Mouse (Mus musculus) mature B cell (primary cell): ENCODE data around the gene Mif4gd.

Experiments used
- in situ Hi-C: fragments of 300-500 bp; cut with MboI; formaldehyde crosslinking; loops from 2 replicates; pipeline ENCODE4 v1.14.3; 2019

Mif4gd gene

DNA sequence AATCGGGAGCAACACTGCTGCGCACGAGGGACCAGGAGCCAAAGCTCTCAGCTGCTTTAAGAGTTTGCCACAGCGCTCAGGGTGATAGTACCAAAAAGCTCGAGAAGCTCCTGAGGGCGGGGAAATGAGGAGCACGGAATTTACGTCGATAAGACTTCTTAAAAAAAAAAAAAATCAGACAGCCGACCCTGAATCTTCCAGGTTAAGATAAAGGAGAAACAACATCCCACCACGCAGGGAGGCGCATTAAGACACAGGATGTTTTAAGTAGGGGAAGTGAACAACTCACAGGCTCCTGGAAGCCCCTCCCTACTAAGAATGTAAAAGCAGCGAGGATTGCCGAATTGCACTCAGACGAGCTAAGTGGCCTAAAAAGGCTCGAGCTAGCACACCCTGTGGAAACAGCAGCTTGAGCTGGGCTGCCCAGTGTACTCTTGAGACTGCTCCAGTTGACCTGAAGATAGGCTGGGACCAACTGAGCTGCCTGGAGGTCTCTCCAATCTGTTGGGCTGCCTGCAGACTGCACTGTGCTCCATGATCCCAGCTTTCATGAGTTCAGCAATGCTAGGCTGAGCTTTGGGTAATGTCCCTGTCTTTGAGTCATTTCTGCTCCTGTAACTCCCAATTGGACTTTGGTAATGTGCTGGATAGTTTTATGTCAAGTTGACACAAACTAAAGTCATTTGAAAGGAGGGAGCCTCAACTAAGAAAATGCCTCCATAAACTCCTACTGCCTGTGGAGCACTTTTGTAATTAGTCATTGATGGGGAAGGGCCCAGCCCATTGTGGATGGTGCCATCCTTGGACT lies 573 bp upstream of the Mif4gd start:
- in situ Hi-C loops = no loop called here

DNA sequence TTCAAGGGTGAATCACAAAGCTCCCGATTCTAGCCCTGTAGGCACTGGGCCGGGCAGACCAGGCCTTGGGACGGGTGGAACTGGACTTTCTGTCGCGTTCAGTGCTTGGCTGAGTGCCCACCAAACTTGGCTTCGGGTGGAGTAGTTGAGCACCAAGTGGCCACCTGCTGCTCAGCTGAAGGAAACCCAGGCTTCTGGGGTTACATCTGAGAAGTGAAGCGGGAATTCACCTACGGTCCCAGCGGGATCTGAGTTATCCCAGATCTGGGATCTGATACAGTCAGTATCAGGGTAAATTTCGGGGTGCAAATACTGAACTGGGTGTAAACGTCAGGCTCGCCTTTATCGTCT lies 735 bp downstream of the Mif4gd start:
- in situ Hi-C loops = no loop called here

DNA sequence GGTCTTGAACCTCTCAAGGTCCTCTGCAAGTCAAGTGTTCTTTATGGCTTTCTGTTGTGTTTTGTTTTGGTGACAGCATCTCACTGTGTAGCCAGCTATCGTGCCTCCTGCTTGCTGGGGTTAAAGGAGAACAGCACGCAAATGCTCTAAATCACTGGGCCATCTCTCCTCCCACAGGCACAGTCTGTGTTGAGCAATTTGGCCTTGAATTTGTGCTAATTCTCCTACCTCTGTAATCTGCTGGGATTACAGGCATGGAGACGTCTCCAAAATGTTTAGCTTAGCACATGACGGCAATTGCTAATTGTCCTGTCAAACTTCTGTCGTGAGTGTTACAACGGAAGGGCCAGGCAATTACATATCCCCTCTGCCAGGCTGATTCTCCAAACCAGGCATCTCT lies 1.6 kb downstream of the Mif4gd start:
- in situ Hi-C loops = no loop called here

DNA sequence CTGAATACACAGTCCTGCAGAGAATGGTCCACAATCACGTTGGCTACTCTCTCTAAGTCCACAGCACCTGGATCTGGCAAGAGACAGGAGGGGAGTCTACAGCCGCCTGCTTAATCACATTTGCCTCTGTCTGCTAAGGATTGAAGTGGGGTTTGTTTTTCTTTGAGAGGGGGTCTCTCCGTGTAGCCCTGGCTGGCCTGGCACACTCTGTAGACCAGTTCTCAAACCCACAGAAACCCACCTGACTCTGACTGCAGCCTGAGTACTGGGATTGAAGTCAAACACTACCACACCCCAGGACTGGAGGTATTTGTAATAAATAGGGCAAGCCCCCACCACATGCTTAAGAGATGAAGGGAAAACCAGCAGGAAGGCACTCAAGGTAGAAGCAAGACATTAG lies 3.2 kb downstream of the Mif4gd start:
- in situ Hi-C loops = no loop called here

DNA sequence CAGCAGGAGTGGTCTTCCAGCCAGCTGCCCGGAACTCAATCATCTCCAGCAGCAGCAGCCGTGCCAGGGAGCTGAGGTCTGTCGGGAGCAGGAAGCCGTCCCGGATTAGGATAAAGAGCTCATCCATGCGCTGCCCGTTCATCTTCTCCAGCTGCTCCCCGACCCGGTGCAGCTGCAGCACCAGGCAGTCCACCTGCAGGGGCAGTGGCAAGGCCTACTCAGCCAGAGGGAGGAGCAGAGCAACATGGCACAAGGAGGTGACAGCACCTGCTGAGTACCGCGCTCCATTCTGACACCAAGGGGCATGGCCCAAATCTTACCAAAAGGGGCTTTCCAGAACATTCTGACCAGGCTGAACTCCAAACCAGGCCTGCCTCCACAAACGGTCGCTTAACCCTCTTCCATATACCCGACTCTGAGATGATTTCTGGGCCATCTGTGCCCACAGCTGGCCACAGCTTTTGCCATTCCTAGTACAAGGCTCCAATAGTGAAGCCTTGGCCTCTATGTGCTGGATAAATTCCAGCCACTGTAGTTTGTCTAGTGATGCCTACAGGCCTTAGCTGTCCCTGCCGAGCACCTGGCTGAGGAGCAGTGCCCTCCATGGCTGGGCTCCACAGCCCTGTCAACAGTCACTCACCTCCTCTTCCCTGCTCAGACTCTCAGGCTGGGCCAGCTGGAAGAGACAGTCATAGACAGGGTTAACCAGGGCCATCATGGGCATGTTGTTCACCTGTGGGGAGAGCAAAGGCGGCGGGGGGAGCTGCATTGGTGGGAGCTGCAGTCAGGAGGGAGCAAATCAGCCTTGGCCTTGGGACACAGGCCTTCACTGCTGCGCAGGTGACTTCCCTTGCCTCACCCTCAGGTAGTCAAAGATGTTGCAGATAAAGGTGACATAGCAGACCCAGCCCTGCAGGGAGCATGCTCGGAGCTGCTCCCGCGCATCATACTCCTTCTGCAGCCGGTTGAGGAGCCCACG lies 4.1 kb downstream of the Mif4gd start:
- in situ Hi-C loops = no loop called here

DNA sequence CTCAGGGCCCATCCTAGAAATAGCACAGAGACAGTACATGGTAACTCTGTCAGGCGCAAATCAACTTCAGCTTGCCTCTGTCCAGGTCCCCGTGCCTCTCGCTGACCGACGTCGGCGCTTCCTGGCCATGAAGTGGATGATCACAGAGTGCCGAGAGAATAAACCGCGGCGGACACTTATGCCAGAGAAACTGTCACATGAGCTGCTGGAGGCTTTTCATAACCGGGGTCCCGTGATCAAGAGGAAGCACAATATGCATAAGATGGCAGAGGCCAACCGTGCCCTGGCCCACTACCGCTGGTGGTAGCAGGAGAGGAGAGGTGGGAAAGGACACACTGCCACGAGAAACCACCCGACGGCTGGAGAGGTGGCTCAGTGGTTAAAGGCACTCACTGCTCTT lies 6.0 kb downstream of the Mif4gd start:
- in situ Hi-C loops = no loop called here

DNA sequence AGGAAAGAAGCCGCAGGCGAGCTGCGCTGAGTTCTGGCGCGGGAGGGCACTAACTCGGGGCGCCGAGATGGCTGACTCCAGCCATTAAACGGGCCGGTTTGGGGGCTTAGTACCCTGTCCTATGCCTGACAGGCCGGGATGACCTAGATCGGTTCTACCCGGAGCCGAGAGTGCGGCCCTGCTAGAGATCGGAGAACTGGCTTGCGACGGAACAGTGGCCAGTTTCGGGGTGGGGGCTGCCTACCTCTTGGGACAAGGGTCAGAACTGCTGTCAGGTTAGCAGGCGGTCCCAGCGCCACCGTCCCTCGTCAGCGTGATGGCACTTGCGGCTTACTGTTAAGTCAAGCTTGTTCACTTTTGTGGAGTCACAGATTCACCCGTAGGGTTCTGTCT lies 8.5 kb downstream of the Mif4gd start:
- in situ Hi-C loops = no loop called here

DNA sequence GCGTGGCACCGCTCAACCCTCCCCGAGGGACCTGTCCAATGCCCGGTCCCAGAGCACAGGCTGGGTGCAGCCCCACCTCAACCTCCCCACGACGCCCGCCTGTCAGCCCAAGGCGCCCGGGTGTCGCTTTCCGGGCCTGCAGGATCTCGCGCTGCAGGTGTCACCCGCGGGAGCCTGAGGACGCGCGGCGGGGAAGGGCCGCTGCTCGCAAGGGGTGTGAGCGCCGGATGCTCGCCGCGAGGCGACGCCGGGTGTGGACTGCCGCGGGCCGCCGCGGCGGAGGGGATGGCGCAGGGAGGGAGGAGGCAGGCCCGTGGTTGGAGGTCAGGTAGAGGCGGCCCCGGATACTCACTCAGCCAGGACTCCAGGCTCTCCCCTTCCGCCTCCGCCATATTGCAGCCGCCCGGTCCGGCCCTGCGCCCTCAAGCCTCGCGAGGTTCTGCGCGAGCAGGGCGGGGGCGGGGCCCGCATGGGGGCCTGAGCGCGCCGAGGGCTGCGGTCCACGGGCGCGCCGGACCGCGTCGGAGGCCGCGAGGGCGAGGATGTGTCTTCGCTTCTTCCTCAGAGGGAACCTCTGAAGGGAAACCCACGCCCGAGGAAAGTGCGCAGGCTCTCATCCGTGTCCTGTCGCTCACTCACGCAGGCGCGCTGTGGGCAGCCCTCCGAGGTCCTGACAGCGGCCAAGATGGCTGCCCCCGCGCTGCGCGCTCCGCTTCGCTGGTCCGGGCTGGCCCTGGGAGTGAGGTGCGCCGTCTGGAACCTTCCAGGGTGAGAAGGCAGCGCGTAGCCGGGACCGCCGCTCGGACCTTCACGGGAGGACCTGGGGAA lies 9.1 kb downstream of the Mif4gd start, which contains the start of the genes Mrps7 and Gga3:
TSS of gene Mrps7 (plus strand) at position 450 of the 828 bp plus-strand sequence.
TSS of gene Gga3 (minus strand) at position 576 of the 828 bp plus-strand sequence.
- in situ Hi-C loops = no loop called here

DNA sequence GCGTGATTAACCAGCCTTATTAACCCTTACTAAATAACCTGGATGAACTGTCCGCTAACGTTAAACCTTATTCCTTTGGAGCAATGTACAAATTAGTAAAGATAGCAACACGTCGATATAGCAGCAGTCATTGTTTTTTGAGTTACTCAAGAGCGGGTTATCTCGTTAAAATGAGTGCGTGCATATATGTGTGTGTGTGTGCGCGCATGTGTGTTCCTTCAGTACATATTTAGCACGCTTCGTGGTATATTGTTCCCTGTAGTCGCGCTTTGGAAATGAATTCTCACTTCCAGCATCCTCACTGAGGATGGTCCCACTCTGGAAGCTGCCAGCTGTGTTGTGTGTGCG lies 9.7 kb downstream of the Mif4gd start:
- in situ Hi-C loops = no loop called here

DNA sequence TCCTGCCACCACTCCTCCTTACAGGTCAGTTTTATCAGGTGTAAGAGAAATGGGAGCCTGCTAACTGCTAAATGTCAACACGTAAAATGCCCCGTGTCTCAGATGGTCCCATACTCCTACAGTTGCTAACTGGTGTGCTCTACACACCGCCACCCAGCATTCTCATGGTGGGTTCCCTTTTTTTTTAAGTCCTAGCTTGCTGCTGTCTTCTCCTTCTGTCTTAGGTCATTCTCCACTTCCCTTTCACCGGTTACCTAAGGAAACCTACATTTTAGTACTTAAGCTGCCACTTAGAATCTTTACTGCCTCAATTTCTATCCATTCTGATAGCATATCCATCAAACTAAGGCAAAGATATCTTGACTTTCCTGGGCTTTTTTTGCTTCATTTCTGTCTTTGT lies 11.6 kb downstream of the Mif4gd start:
- in situ Hi-C loops = no loop called here

DNA sequence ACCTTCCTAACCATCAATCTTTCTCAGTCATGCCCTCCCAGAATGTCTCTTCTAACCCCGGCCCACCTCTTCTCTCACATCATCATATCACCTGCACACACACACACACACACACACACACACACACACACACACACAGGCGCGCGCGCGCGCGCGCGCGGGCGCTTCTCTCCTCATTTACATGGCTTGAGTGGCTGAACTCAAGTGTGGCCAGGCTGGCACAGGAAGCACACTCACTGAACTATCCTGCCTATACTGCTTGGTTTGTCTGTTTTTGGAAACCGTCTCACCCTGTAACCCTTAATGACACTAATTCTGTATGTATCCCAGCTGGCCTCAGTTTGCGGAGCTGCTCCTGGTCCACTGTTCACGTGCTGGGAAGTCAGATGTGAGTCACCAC lies 12.0 kb downstream of the Mif4gd start:
- in situ Hi-C loops = no loop called here

DNA sequence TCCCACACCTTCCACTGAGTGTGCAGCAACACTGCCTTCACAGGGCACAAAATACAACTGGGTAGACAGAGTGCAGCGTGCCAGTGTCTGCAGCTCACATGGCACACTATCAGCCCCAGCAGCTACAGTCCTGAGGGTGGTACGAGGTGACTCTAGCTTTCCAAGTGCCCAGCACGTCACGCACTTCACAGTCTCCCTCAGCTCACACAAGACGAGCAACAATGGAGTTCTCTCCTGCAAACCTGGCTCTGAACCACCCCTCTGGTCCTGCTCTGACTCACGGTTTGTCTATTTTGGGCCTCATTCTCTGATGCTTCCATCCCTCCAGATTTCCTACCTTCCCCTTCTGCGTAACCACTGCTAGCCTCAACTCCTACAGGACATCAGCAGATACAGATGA lies 13.0 kb downstream of the Mif4gd start:
- in situ Hi-C loops = no loop called here

DNA sequence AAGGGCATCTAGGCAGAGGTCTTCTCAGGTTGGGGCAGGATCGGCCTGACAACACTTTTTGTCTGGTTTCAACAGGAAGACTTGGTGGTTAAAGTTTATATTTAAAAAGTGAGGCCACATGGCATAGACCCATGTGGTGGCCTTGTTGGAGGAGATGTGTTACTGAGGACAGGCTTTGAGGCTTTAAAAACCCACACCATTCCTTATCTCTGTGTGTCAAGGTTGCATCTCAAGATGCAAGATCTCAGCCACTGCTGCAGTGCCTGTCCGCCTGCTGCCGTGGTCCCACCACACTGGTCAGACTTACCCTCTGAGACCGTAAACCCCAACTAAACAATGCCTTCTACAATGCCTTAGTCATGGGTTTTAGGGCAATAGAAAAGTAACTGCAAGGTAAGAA lies 14.5 kb downstream of the Mif4gd start:
- in situ Hi-C loops = no loop called here

DNA sequence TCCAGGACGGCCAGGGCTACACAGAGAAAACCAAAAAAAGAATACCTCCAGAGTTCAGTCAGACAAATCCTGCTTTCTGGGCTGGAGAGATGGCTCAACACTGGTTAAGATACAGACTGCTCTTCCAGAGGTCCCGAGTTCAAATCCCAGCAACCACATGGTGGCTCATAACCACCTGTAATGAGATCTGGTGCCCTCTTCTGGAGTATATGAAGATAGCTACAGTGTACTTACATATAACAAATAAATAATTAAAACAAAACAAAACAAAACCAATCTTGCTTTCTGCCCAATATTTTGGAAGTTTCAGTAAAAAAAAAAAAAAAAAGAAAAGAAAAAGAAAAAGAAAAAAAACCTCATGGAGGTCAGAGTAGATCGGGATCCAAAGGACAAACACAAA lies 17.6 kb downstream of the Mif4gd start:
- in situ Hi-C loops = no loop called here

DNA sequence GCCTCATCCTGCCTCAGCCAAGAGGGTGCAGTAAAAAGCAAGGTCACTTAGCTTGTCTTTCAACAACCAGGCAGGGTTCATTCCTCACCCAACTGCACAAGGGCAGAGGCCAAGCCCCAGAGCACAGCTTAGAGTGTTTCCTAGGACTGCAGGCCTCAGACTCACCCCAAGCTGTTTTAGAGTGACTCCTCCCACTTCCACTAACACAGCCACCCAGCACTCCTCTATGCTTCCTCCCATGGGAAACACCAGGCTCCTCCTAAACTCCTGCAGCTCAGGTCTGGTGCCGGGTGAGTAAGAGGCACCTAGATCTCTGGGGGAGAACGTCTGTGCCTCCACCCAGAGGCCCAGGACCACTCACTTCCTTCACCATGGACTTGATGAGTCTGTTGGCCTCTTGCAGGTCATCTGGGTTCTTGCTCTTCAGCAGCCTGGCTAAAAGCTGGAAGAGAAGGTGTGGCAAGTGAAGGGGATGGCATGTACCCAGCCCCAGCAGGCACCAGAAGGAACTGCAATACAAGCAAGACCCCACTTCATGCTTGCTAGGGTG lies 22.2 kb downstream of the Mif4gd start:
- in situ Hi-C loops = no loop called here

DNA sequence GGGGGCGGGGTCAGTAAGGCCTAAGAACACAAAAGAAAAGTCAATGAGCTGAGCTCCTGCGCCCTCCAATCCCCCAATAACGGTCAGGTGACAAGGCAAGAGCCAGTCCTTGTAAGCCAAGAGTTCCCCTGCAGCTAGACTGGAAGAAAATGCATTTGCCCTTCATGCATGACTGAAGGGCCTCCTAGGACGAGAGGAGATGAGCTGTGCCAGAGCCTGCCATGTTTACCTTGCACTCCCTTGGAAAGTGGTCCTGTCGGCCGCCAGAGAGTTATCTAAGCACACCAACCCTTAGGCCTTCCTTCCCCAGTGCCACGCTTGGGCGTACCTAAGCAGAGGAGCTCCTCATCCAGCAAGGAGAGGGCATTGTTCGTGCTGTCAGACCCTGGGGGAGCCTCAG lies 24.8 kb downstream of the Mif4gd start:
- in situ Hi-C loops = no loop called here

DNA sequence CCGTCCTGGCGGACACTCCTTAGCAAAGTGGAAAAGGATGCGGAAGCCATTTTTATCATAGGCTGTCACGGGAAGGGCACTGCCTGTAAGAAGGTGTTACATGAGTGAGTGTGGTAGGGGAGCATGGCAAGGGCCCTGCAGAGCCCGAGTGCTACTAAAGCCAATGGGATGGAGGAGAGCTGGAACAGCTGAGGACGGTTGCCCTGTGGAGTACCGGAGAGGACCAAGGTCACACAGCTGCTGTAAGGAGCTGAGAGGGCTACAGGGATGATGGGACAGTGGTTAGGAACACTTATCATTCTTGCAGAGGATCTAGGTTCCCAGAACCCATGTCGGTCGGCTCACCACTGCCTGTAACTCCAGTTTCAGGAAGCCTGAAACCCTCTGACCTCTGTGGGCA lies 26.4 kb downstream of the Mif4gd start:
- in situ Hi-C loops = no loop called here

DNA sequence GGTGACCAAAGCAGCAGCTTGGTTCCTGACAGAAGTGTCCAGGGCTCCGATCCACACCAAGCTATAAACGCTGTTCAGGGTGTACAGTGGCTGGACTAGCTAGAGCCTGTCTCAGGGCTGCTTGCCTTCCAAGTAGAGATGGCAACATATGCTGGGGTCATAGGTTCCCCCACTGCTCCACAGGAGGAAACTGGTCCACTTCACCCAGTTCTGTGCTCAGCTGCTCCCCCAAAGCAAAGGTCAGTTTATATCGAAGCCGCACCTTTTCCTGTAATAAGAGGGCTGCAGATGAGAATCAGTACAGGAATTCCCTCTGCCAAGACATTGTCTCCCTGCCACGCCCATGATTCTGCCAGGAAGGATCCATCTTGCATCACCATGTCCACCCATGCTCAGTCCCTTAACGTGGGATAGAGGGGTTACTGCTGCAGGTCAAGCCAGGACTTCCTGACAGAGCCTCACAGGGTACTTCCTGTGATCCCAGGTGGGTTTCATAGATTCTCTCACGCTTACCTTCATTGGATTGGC lies 27.1 kb downstream of the Mif4gd start:
- in situ Hi-C loops = no loop called here

DNA sequence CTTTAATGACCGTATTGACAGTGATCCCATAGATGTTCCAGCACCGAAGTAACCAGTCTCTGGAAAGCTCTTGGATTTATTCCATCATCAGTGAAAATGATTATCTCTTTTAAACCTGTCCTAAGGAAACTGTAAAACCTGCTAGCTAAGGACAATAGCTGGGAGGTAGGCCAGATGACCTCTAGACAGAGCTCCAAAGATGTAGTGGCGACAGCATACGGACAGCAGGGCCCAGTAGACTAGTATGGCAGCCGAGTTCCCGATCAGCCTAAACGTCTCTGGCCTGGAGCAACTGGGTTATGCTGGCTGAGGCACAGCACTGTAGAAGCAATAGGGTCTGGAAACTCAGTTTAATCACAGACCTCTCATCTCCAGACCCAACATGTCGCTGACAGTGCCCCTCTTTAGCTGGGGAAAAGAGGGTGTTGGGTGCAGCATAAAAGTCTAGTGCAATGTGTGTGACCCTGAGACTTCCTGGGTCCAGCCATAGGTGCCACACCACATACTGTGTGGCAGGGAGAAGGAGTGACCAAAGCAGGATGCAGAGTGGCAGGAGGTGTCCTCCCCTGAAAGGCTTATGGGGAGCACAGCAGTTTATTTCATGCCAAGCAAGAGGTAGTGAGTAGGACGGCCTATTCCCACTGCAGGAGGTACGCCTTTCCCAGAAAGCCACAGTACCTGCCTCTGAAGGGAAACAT lies 28.2 kb downstream of the Mif4gd start:
- in situ Hi-C loops = no loop called here

DNA sequence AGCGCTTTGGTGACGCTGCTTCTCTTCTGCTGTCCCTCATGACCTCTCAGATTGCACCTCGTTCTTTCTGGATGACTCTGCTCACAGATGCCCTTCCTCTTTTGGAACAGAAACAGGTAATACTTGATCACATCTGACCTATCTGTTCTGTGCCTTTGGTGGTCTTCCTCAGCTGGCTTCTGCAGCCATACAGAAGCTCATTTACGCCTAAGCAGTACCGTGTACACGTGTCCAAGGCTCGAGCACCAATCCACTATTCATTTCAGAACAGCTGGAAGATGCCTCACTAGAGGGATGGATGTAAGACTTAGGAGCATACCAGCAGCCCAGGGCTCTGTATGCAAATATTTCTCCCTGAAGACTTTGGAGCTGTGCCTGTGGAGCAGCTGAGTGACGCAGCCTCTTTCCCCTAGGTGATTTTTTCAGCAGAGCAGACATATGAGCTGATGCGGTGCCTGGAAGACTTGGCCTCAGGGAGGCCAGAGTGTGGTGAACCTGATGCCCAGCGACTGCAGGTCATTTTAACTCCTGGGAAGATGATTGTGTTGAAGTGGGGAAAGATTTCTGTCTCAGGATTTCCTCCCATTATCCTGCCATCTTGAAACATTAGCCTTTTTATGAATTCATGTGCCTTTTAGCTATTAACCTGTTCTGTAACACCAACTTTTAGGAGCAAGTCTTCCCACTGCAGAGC lies 29.7 kb downstream of the Mif4gd start:
- in situ Hi-C loops = no loop called here
